Mouse (Mus musculus): ENCODE measurements around the gene Tgfbr3. TPM values are rescaled to one million over a fixed set of nuclear protein-coding genes. Genes with fewer than 3 reads are reported as not detected.
A peak's percentile ranks its signal among the peaks of the same experiment; 100 is the strongest.

The Tgfbr3 gene
- polyA plus RNA-seq, 1 experiment from 2014 or later: 6.1 TPM

GRCm38 (mm10) chr5:107103591-107103990 is 185.8 kb downstream of the Tgfbr3 start:
- 0 out of 2 replicates have a peak, but pooled peaks cover 2% of the 10 kb centered on the region for H3K9me3 ChIP-seq
- no peaks in the 10 kb centered on the region for H3K36me3 ChIP-seq
- H3K4me3 ChIP-seq: no peak overlapping the region
- no peak for ATAC-seq (ENCODE audit: low FRiP score)
- peaks cover 4% of the 10 kb centered on the region for H3K4me1 ChIP-seq (replicated peaks)
- no peak overlapping the region for H3K27ac ChIP-seq
- WGBS: 93% methylated on average over 2 of the region's 2 CpGs
- no peaks in the 10 kb centered on the region for H3K27me3 ChIP-seq
- no peak overlapping the region for H3K4me2 ChIP-seq
- H3K9ac ChIP-seq: no peak overlapping the region

- H3K9me3 ChIP-seq: 0 out of 2 replicates have a peak, but pooled peaks cover 2% of the 10 kb centered on the region
- ATAC-seq (ENCODE audit: low FRiP score): no peak
- WGBS: 58% methylated on average over 4 of the region's 4 CpGs
- no peaks in the 10 kb centered on the region for H3K27me3 ChIP-seq
- no peak overlapping the region for H3K4me3 ChIP-seq
- H3K4me1 ChIP-seq (replicated peaks): peaks cover 4% of the 10 kb centered on the region
- H3K9ac ChIP-seq: no peak overlapping the region
- H3K36me3 ChIP-seq: no peaks in the 10 kb centered on the region
- H3K27ac ChIP-seq: no peak overlapping the region
- no peak overlapping the region for H3K4me2 ChIP-seq
These were observed 186.5 kb downstream of the Tgfbr3 start for GRCm38 (mm10) chr5:107102916-107103315.

- 0 out of 2 replicates have a peak, but pooled peaks cover 2% of the 10 kb centered on the region for H3K9me3 ChIP-seq
- peaks cover 4% of the 10 kb centered on the region for H3K4me1 ChIP-seq (replicated peaks)
- no peak for ATAC-seq (ENCODE audit: low FRiP score)
- H3K4me2 ChIP-seq: no peak overlapping the region
- no peaks in the 10 kb centered on the region for H3K36me3 ChIP-seq
- no peak overlapping the region for H3K4me3 ChIP-seq
- WGBS: 71% methylated on average over 4 of the region's 4 CpGs
- no peak overlapping the region for H3K27ac ChIP-seq
- H3K9ac ChIP-seq: no peak overlapping the region
- no peaks in the 10 kb centered on the region for H3K27me3 ChIP-seq
These were observed 187.7 kb downstream of the Tgfbr3 start for GRCm38 (mm10) chr5:107101684-107102083.

GRCm38 (mm10) chr5:107101135-107101534 is 188.3 kb downstream of the Tgfbr3 start:
- 0 out of 2 replicates have a peak, but pooled peaks cover 2% of the 10 kb centered on the region for H3K9me3 ChIP-seq
- H3K4me1 ChIP-seq (replicated peaks): peaks cover 4% of the 10 kb centered on the region
- H3K4me2 ChIP-seq: no peak overlapping the region
- WGBS: 65% methylated on average over 7 of the region's 7 CpGs
- no peaks in the 10 kb centered on the region for H3K36me3 ChIP-seq
- H3K9ac ChIP-seq: no peak overlapping the region
- H3K27me3 ChIP-seq: no peaks in the 10 kb centered on the region
- H3K27ac ChIP-seq: no peak overlapping the region
- no peak for ATAC-seq (ENCODE audit: low FRiP score)
- no peak overlapping the region for H3K4me3 ChIP-seq

- 0 out of 2 replicates have a peak, but pooled peaks cover 2% of the 10 kb centered on the region for H3K9me3 ChIP-seq
- H3K27me3 ChIP-seq: no peaks in the 10 kb centered on the region
- no peak overlapping the region for H3K4me3 ChIP-seq
- no peak for ATAC-seq (ENCODE audit: low FRiP score)
- WGBS: 89% methylated on average over 3 of the region's 3 CpGs
- no peak overlapping the region for H3K27ac ChIP-seq
- H3K4me2 ChIP-seq: no peak overlapping the region
- H3K4me1 ChIP-seq (replicated peaks): peaks cover 4% of the 10 kb centered on the region
- H3K36me3 ChIP-seq: no peaks in the 10 kb centered on the region
- no peak overlapping the region for H3K9ac ChIP-seq
These were observed 189.8 kb downstream of the Tgfbr3 start for GRCm38 (mm10) chr5:107099634-107100033.

GRCm38 (mm10) chr5:107099076-107099475 is 190.4 kb downstream of the Tgfbr3 start:
- Histone ChIP-seq H3K9ac (no peak overlapping the region), H3K27ac (peak overlapping the region; percentile 23; the same call in 1 of the 2 replicates), H3K27me3 (no peaks in the 10 kb centered on the region), H3K4me1 (replicated peaks) (peaks cover 4% of the 10 kb centered on the region), H3K36me3 (no peaks in the 10 kb centered on the region), H3K4me3 (no peak overlapping the region), H3K4me2 (no peak overlapping the region), H3K9me3 (0 out of 2 replicates have a peak, but pooled peaks cover 2% of the 10 kb centered on the region)
- no peak for ATAC-seq (ENCODE audit: low FRiP score)
- WGBS: 57% methylated on average over 6 of the region's 6 CpGs

GRCm38 (mm10) chr5:107098007-107098406 is 191.4 kb downstream of the Tgfbr3 start:
- Histone ChIP-seq H3K36me3 (no peaks in the 10 kb centered on the region), H3K27me3 (no peaks in the 10 kb centered on the region), H3K4me3 (no peak overlapping the region), H3K9me3 (0 out of 2 replicates have a peak, but pooled peaks cover 2% of the 10 kb centered on the region), H3K4me2 (no peak overlapping the region), H3K4me1 (replicated peaks) (peaks cover 4% of the 10 kb centered on the region), H3K9ac (no peak overlapping the region), H3K27ac (no peak overlapping the region)
- 79% methylated on average over 5 of the region's 5 CpGs for WGBS
- no peak for ATAC-seq (ENCODE audit: low FRiP score)

- no peaks in the 10 kb centered on the region for H3K36me3 ChIP-seq
- H3K4me2 ChIP-seq: no peak overlapping the region
- 0 out of 2 replicates have a peak, but pooled peaks cover 2% of the 10 kb centered on the region for H3K9me3 ChIP-seq
- H3K4me1 ChIP-seq (replicated peaks): peaks cover 4% of the 10 kb centered on the region
- 87% methylated on average over 7 of the region's 7 CpGs for whole genome bisulfite sequencing
- H3K4me3 ChIP-seq: no peak overlapping the region
- ATAC-seq (ENCODE audit: low FRiP score): no peak
- H3K27ac ChIP-seq: no peak overlapping the region
- no peak overlapping the region for H3K9ac ChIP-seq
- no peaks in the 10 kb centered on the region for H3K27me3 ChIP-seq
These were observed 192.1 kb downstream of the Tgfbr3 start for GRCm38 (mm10) chr5:107097314-107097713.

GRCm38 (mm10) chr5:107094233-107094632 is 195.2 kb downstream of the Tgfbr3 start:
- H3K27me3 ChIP-seq: no peaks in the 10 kb centered on the region
- H3K27ac ChIP-seq: no peak overlapping the region
- no peaks in the 10 kb centered on the region for H3K9me3 ChIP-seq
- ATAC-seq (ENCODE audit: low FRiP score): no peak
- no peaks in the 10 kb centered on the region for H3K36me3 ChIP-seq
- H3K9ac ChIP-seq: no peak overlapping the region
- 32% methylated on average over 5 of the region's 5 CpGs for WGBS
- H3K4me3 ChIP-seq: no peak overlapping the region
- H3K4me1 ChIP-seq (replicated peaks): no peaks in the 10 kb centered on the region
- no peak overlapping the region for H3K4me2 ChIP-seq

GRCm38 (mm10) chr5:107093253-107093652 is 196.2 kb downstream of the Tgfbr3 start:
- Histone ChIP-seq H3K27me3 (no peaks in the 10 kb centered on the region), H3K4me3 (no peak overlapping the region), H3K4me2 (no peak overlapping the region), H3K36me3 (no peaks in the 10 kb centered on the region), H3K27ac (no peak overlapping the region), H3K4me1 (replicated peaks) (peaks cover under 1% of the 10 kb centered on the region; the same call in 1 of the 2 replicates), H3K9me3 (no peaks in the 10 kb centered on the region), H3K9ac (no peak overlapping the region)
- ATAC-seq (ENCODE audit: low FRiP score): no peak
- WGBS: 87% methylated on average over 3 of the region's 3 CpGs

- Histone ChIP-seq H3K9ac (no peak overlapping the region), H3K36me3 (no peaks in the 10 kb centered on the region), H3K9me3 (no peaks in the 10 kb centered on the region), H3K4me3 (no peak overlapping the region), H3K27ac (no peak overlapping the region), H3K4me2 (no peak overlapping the region), H3K4me1 (replicated peaks) (peaks cover 10% of the 10 kb centered on the region; the same call in 1 of the 2 replicates), H3K27me3 (no peaks in the 10 kb centered on the region)
- no peak for ATAC-seq (ENCODE audit: low FRiP score)
- WGBS: 74% methylated on average over 8 of the region's 8 CpGs
These were observed 197.3 kb downstream of the Tgfbr3 start for GRCm38 (mm10) chr5:107092137-107092536.

- Histone ChIP-seq H3K27me3 (no peaks in the 10 kb centered on the region), H3K27ac (no peak overlapping the region), H3K4me3 (no peak overlapping the region), H3K4me2 (no peak overlapping the region), H3K4me1 (replicated peaks) (peaks cover 11% of the 10 kb centered on the region; the same call in 1 of the 2 replicates), H3K36me3 (no peaks in the 10 kb centered on the region), H3K9me3 (no peaks in the 10 kb centered on the region), H3K9ac (no peak overlapping the region)
- no peak for ATAC-seq (ENCODE audit: low FRiP score)
- 49% methylated on average over 5 of the region's 5 CpGs for WGBS
These were observed 199.5 kb downstream of the Tgfbr3 start for GRCm38 (mm10) chr5:107089966-107090365.

All from hindbrain, embryonic 13.5 days (tissue).